Mouse (Mus musculus): ENCODE results near the gene Fhit. TPM values are rescaled to one million over a fixed set of nuclear protein-coding genes. Genes with fewer than 3 reads are reported as not detected.

Fhit gene
- polyA plus RNA-seq, 1 experiment: 3.7 TPM

- Histone ChIP-seq H3K27ac (ENCODE audit: insufficient read depth, low read depth, low read length) (no peak overlapping the region), H3K27me3 (ENCODE audit: control insufficient read depth, insufficient read depth, low read length) (no peaks in the 10 kb centered on the region), H3K36me3 (ENCODE audit: control insufficient read depth, insufficient read depth, low read length) (no peaks in the 10 kb centered on the region), H3K4me1 (ENCODE audit: control insufficient read depth, insufficient read depth, insufficient read length, low read length) (no peaks in the 10 kb centered on the region), H3K4me3 (ENCODE audit: low read depth, low read length) (no peak overlapping the region)
- 77% methylated on average over 2 of the region's 2 CpGs for WGBS
- TF ChIP-seq POLR2A (IDR thresholded peaks at IDR 0.05; ENCODE audit: low read depth, low read length) (no peak), CTCF (IDR thresholded peaks at IDR 0.05; ENCODE audit: extremely low read depth, insufficient read length, insufficient replicate concordance, low read depth, low read length) (no peak)
These were observed 1125.1 kb downstream of the Fhit start for GRCm38 (mm10) chr14:10036685-10037215.

- no peak overlapping the region for H3K27ac ChIP-seq (ENCODE audit: insufficient read depth, low read depth, low read length)
- H3K27me3 ChIP-seq (ENCODE audit: control insufficient read depth, insufficient read depth, low read length): no peaks in the 10 kb centered on the region
- no peaks in the 10 kb centered on the region for H3K36me3 ChIP-seq (ENCODE audit: control insufficient read depth, insufficient read depth, low read length)
- H3K4me1 ChIP-seq (ENCODE audit: control insufficient read depth, insufficient read depth, insufficient read length, low read length): no peaks in the 10 kb centered on the region
- H3K4me3 ChIP-seq (ENCODE audit: low read depth, low read length): no peak overlapping the region
- WGBS: 72% methylated on average over 3 of the region's 3 CpGs
- no peak for TF ChIP-seq POLR2A (IDR thresholded peaks at IDR 0.05; ENCODE audit: low read depth, low read length)
- TF ChIP-seq CTCF (IDR thresholded peaks at IDR 0.05; ENCODE audit: extremely low read depth, insufficient read length, insufficient replicate concordance, low read depth, low read length): no peak
These were observed 1126.2 kb downstream of the Fhit start for GRCm38 (mm10) chr14:10035682-10036081.

GRCm38 (mm10) chr14:10035270-10035669 is 1126.6 kb downstream of the Fhit start:
- H3K4me1 ChIP-seq (ENCODE audit: control insufficient read depth, insufficient read depth, insufficient read length, low read length): no peaks in the 10 kb centered on the region
- TF ChIP-seq POLR2A (IDR thresholded peaks at IDR 0.05; ENCODE audit: low read depth, low read length) (no peak), CTCF (IDR thresholded peaks at IDR 0.05; ENCODE audit: extremely low read depth, insufficient read length, insufficient replicate concordance, low read depth, low read length) (no peak)
- WGBS: 65% methylated on average over 2 of the region's 2 CpGs
- H3K36me3 ChIP-seq (ENCODE audit: control insufficient read depth, insufficient read depth, low read length): no peaks in the 10 kb centered on the region
- no peak overlapping the region for H3K27ac ChIP-seq (ENCODE audit: insufficient read depth, low read depth, low read length)
- H3K4me3 ChIP-seq (ENCODE audit: low read depth, low read length): no peak overlapping the region
- no peaks in the 10 kb centered on the region for H3K27me3 ChIP-seq (ENCODE audit: control insufficient read depth, insufficient read depth, low read length)

- no peaks in the 10 kb centered on the region for H3K36me3 ChIP-seq (ENCODE audit: control insufficient read depth, insufficient read depth, low read length)
- no peak overlapping the region for H3K27ac ChIP-seq (ENCODE audit: insufficient read depth, low read depth, low read length)
- no peaks in the 10 kb centered on the region for H3K27me3 ChIP-seq (ENCODE audit: control insufficient read depth, insufficient read depth, low read length)
- TF ChIP-seq POLR2A (IDR thresholded peaks at IDR 0.05; ENCODE audit: low read depth, low read length) (no peak), CTCF (IDR thresholded peaks at IDR 0.05; ENCODE audit: extremely low read depth, insufficient read length, insufficient replicate concordance, low read depth, low read length) (no peak)
- H3K4me3 ChIP-seq (ENCODE audit: low read depth, low read length): no peak overlapping the region
- 88% methylated on average over 2 of the region's 2 CpGs for WGBS
- H3K4me1 ChIP-seq (ENCODE audit: control insufficient read depth, insufficient read depth, insufficient read length, low read length): no peaks in the 10 kb centered on the region
These were observed 1138.5 kb downstream of the Fhit start for GRCm38 (mm10) chr14:10023382-10023781.

- Histone ChIP-seq H3K27me3 (ENCODE audit: control insufficient read depth, insufficient read depth, low read length) (no peaks in the 10 kb centered on the region), H3K4me3 (ENCODE audit: low read depth, low read length) (no peak overlapping the region), H3K36me3 (ENCODE audit: control insufficient read depth, insufficient read depth, low read length) (no peaks in the 10 kb centered on the region), H3K27ac (ENCODE audit: insufficient read depth, low read depth, low read length) (no peak overlapping the region), H3K4me1 (ENCODE audit: control insufficient read depth, insufficient read depth, insufficient read length, low read length) (no peaks in the 10 kb centered on the region)
- WGBS: 80% methylated on average over 2 of the region's 2 CpGs
- TF ChIP-seq CTCF (IDR thresholded peaks at IDR 0.05; ENCODE audit: extremely low read depth, insufficient read length, insufficient replicate concordance, low read depth, low read length) (no peak), POLR2A (IDR thresholded peaks at IDR 0.05; ENCODE audit: low read depth, low read length) (no peak)
These were observed 1139.5 kb downstream of the Fhit start for GRCm38 (mm10) chr14:10022304-10022703.

- no peaks in the 10 kb centered on the region for H3K4me1 ChIP-seq (ENCODE audit: control insufficient read depth, insufficient read depth, insufficient read length, low read length)
- H3K27me3 ChIP-seq (ENCODE audit: control insufficient read depth, insufficient read depth, low read length): no peaks in the 10 kb centered on the region
- no peak for TF ChIP-seq POLR2A (IDR thresholded peaks at IDR 0.05; ENCODE audit: low read depth, low read length)
- no peak for TF ChIP-seq CTCF (IDR thresholded peaks at IDR 0.05; ENCODE audit: extremely low read depth, insufficient read length, insufficient replicate concordance, low read depth, low read length)
- no peak overlapping the region for H3K4me3 ChIP-seq (ENCODE audit: low read depth, low read length)
- H3K27ac ChIP-seq (ENCODE audit: insufficient read depth, low read depth, low read length): no peak overlapping the region
- WGBS: 69% methylated on average over 5 of the region's 5 CpGs
- H3K36me3 ChIP-seq (ENCODE audit: control insufficient read depth, insufficient read depth, low read length): no peaks in the 10 kb centered on the region
These were observed 1141.3 kb downstream of the Fhit start for GRCm38 (mm10) chr14:10020400-10021140.

GRCm38 (mm10) chr14:10013817-10014266 is 1148.0 kb downstream of the Fhit start:
- WGBS: 45% methylated on average over 1 of the region's 1 CpGs
- TF ChIP-seq CTCF (IDR thresholded peaks at IDR 0.05; ENCODE audit: extremely low read depth, insufficient read length, insufficient replicate concordance, low read depth, low read length) (no peak), POLR2A (IDR thresholded peaks at IDR 0.05; ENCODE audit: low read depth, low read length) (no peak)
- no peak overlapping the region for H3K4me3 ChIP-seq (ENCODE audit: low read depth, low read length)
- no peak overlapping the region for H3K27ac ChIP-seq (ENCODE audit: insufficient read depth, low read depth, low read length)
- no peaks in the 10 kb centered on the region for H3K4me1 ChIP-seq (ENCODE audit: control insufficient read depth, insufficient read depth, insufficient read length, low read length)
- no peaks in the 10 kb centered on the region for H3K27me3 ChIP-seq (ENCODE audit: control insufficient read depth, insufficient read depth, low read length)
- no peaks in the 10 kb centered on the region for H3K36me3 ChIP-seq (ENCODE audit: control insufficient read depth, insufficient read depth, low read length)

Data from small intestine, adult 2 months (tissue).